Mouse (Mus musculus) bone marrow, adult 2 months (tissue): ENCODE measurements around the gene Hspa12a. TPM values are rescaled to one million over a fixed set of nuclear protein-coding genes. Genes with fewer than 3 reads are reported as not detected.

Experiments used
- H3K27ac ChIP-seq: fragments of 200-500 bp; 2 replicates; pipeline ENCODE4 v1.5.1; 2012; ENCODE audit warnings: low read depth, mild to moderate bottlenecking, control low read depth, inconsistent platforms, low read length; ENCODE audit not compliant: control insufficient read depth, poor library complexity, insufficient read depth
- H3K4me1 ChIP-seq: fragments of 200-500 bp; 2 replicates; pipeline ENCODE4 v1.6.1; 2011; ENCODE audit warnings: low read length; ENCODE audit not compliant: control insufficient read depth, insufficient read depth
- H3K4me3 ChIP-seq: fragments of 200-500 bp; replicated peaks from 2 replicates; pipeline ENCODE3; 2011; ENCODE audit warnings: mild to moderate bottlenecking, low read depth, low read length, control low read depth; ENCODE audit not compliant: control insufficient read depth
- CTCF ChIP-seq: fragments of 200-500 bp; IDR thresholded peaks from 2 replicates; pipeline ENCODE4 v1.5.1; 2011; ENCODE audit warnings: low read length, control low read depth; ENCODE audit not compliant: control insufficient read depth, insufficient read depth
- POLR2A ChIP-seq: fragments of 200-500 bp; IDR thresholded peaks from 2 replicates; pipeline ENCODE4 v1.6.1; 2011; ENCODE audit warnings: low read depth, mild to moderate bottlenecking, control low read depth, low read length, borderline replicate concordance; ENCODE audit not compliant: control insufficient read depth
- WGBS: fragments of 180-500 bp; shearing (Covaris S2); methylation state at CpG from one replicate; pipeline ENCODE4 v1.1.7; 2018; 5-methylcytosine and 5-hydroxymethylcytosine counted together
- polyA plus RNA-seq: library from polyadenylated mRNA; stranded (reverse); fragments of >200 nt; gene quantifications from 2 replicates; pipeline ENCODE4 v1.2.4, GENCODE M21; 2011; ENCODE audit warnings: low replicate concordance; ENCODE audit not compliant: missing spikeins, insufficient read depth, insufficient read length

Gene Hspa12a
- polyA plus RNA-seq, 1 experiment: 2.3 TPM

DNA sequence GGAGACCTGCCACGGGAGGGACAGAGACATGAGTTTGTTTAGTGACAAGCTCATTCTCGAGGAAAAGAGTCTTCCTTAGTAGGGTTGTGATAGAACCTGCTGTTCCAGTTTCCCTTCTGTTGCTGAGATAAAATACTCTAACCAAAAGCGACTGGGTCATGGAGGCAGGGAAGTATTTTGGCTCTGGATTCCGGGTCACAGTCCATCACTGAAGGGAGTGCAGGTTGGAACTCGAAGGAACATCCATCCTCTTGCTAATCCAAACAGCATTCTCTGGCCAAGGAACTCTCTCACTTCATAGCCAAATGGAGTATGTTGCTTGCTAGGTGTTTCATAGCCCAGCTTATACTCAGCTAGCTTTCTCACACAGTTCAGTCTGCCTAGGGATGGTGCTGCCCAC is 167.0 kb downstream of the Hspa12a start:
- no peak for TF ChIP-seq POLR2A
- TF ChIP-seq CTCF: no peak
- 69% methylated on average over 5 of the region's 5 CpGs for WGBS
- Histone ChIP-seq H3K4me1 (no peaks in the 10 kb centered on the region), H3K27ac (no peak overlapping the region), H3K4me3 (no peak overlapping the region)

DNA sequence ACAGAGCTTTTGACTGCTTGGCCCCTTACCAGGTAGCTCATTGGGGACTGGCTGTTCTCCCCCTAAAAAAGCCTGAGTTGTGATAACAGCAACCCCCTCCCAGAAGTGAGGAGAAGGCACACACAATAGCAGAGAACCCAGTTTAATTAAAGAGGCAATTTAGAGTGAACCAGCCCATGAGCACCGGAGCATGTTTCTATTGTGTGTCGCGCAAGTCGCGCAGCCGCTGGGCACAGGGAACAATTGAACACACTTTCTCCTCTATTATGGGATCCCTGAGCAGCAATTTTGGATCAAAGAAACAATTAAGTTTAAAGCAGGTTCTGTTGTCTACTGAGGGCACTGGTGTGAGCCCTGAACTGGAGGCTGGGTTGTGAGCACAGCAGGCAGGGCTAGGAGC is 176.1 kb downstream of the Hspa12a start:
- H3K4me1 ChIP-seq: no peaks in the 10 kb centered on the region
- H3K4me3 ChIP-seq: no peak overlapping the region
- TF ChIP-seq CTCF (no peak), POLR2A (no peak)
- WGBS: 93% methylated on average over 6 of the region's 6 CpGs
- H3K27ac ChIP-seq: no peak overlapping the region

DNA sequence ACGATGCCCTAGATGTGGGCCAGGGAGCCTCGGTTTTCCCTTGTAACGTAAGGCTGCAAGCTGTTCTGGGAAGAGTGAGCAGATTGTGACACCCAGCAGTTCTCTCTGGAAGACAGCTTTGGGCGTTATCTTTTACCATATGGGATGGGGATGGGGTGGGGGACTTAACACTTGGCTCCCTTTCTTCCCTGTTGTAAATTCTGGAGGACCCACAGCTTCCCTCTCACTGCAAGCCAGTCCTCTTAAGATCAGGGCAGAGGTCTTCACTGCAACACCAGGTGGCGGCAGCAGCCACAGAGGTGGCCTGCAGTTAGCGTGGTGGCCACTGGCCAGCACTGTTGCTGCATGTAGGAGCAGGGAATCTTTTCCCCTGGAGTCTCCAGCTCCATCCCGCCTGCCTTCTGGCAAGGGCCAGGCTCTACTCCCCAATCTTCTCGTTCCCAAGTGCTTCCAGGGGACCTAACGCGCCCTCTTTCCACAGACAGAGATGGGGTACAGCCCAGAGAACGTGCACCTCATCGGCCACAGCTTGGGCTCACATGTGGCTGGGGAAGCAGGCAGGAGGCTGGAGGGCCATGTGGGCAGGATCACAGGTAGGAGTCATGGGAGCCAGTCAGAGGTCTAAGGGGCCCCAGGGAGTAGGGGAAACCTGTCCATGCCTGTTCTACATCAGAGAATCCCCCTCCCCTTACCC is 180.5 kb downstream of the Hspa12a start:
- H3K4me3 ChIP-seq: no peak overlapping the region
- H3K27ac ChIP-seq: no peak overlapping the region
- WGBS: 18% methylated on average over 12 of the region's 12 CpGs
- no peak for TF ChIP-seq POLR2A
- peak; percentile 34; the same call in 1 of the 2 replicates for TF ChIP-seq CTCF
- H3K4me1 ChIP-seq: no peaks in the 10 kb centered on the region

DNA sequence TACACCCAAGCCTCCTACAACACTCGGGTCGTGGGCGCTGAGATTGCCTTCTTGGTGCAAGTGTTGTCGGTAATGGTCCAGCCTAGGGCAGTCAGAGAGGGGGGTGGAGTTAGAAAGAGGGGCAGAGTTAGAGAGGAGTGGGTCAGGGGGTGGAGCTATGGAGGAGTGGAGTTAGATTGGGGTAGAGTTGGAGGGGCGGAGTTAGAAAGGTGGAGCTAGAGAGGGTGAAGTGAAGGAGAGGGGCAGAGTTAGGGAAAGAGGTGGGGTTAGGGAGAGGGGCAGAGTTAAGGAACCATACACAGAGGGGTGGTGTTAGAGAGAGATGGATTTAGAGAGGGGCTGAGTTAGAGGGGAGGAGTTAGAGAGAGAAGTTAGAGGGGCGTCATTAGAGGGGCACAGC is 181.1 kb downstream of the Hspa12a start:
- WGBS: 24% methylated on average over 6 of the region's 6 CpGs
- Histone ChIP-seq H3K27ac (no peak overlapping the region), H3K4me3 (no peak overlapping the region), H3K4me1 (no peaks in the 10 kb centered on the region)
- TF ChIP-seq CTCF: no peak
- TF ChIP-seq POLR2A: no peak

DNA sequence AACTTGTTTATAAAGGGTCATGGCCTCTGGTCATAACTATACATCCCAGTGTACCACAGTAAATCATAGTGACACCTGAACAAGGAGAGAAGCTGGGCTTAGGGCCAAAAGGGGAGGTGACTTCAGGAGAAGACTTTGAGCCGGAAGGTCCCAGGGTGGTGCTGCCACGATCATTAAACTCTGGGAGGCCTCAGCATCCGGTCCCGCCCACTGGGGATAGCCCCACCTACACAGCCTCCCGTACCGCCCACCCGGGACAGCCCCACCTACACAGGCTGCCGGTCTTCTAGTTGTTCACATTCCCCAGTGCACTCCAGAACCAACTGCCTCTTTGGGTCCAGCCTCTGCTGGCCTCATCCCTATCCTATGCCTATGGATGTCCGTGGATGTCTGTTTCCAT is 184.0 kb downstream of the Hspa12a start, which contains the start of gene Pnliprp2:
Gene Pnliprp2 (plus strand): TSS at position 297 of the 400 bp plus-strand sequence.
- no peak for TF ChIP-seq CTCF
- TF ChIP-seq POLR2A: no peak

DNA sequence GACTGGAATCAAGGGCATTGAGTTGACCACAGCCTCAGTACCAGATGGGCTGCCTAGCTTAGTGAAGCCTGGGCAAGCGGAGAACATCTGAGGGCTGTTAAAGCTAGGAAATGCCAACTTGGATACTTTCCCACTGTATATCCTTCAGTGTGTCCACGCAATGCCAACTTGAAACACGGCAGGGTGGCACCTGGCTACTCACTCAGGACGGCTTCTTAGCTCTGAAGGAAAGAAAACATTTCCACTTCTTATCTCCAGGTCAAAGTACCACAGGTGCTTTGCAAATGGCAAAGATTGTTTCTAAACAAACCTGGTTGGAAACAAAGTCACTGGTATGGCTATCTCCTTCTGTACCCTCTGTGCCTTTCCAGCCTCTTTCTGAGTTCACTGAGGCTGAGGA is 184.6 kb downstream of the Hspa12a start:
- TF ChIP-seq CTCF (no peak), POLR2A (no peak)
- Histone ChIP-seq H3K4me3 (no peak overlapping the region), H3K27ac (no peak overlapping the region), H3K4me1 (no peaks in the 10 kb centered on the region)
- WGBS: 85% methylated on average over 4 of the region's 4 CpGs

More for the DNA sequence above, 184.0 kb downstream of the Hspa12a start, which contains the start of gene Pnliprp2:
- Histone ChIP-seq H3K27ac (no peak within 1 kb of the TSS), H3K4me3 (no peak within 1 kb of the TSS), H3K4me1 (no peaks in the 10 kb centered on the region)
- WGBS: 55% methylated on average over 9 of the region's 9 CpGs

DNA sequence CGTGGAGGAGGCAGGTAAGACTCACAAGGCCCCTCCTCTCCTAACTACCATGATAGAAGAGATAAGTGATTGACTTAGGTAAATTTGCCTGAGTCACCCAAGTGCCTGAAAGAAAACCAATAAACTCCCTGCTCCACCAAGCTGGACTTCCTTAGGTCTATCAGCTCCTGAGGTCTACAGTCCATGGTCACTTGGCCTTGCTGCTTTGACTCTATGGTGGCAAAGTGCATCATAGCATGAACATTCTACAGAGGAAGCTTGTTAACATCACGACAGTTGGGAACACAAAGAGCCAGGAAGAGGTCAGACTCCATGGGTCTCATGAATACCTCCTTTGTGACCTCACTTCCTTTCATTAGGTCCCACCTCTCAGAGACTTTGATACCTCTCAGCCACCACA is 191.9 kb downstream of the Hspa12a start:
- H3K4me1 ChIP-seq: no peaks in the 10 kb centered on the region
- TF ChIP-seq CTCF (no peak), POLR2A (no peak)
- WGBS: 61% methylated on average over 2 of the region's 2 CpGs
- no peak overlapping the region for H3K27ac ChIP-seq
- H3K4me3 ChIP-seq: no peak overlapping the region

DNA sequence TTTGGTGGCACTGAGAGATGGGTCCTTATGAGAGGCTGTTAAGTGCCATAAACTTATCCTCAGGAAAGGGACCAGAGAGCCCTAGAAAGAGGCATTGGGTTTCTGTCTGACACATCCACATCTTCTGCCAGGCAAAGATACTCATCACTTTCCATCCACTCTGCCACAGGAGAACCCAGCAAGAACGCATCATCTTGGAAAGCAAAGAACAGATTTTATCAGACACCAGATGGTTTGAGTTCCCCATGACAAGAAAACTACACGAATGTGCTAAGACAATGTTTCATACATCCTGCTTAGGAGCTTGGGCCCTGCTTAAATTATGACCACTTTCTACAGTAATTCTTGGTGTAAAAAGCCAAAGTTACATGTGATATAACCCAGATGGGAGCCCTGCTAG is 192.6 kb downstream of the Hspa12a start:
- Histone ChIP-seq H3K4me1 (no peaks in the 10 kb centered on the region), H3K4me3 (no peak overlapping the region), H3K27ac (no peak overlapping the region)
- WGBS: 52% methylated on average over 2 of the region's 2 CpGs
- TF ChIP-seq CTCF (no peak), POLR2A (no peak)
